Mouse (Mus musculus) bone marrow, adult 2 months (tissue): ENCODE measurements around the gene Loxl3.

Experiments used
- CTCF ChIP-seq: fragments of 200-500 bp; IDR thresholded peaks from 2 replicates; pipeline ENCODE4 v1.5.1; 2011; ENCODE audit warnings: low read length, control low read depth; ENCODE audit not compliant: control insufficient read depth, insufficient read depth
- POLR2A ChIP-seq: fragments of 200-500 bp; IDR thresholded peaks from 2 replicates; pipeline ENCODE4 v1.6.1; 2011; ENCODE audit warnings: low read depth, mild to moderate bottlenecking, control low read depth, low read length, borderline replicate concordance; ENCODE audit not compliant: control insufficient read depth

DNA sequence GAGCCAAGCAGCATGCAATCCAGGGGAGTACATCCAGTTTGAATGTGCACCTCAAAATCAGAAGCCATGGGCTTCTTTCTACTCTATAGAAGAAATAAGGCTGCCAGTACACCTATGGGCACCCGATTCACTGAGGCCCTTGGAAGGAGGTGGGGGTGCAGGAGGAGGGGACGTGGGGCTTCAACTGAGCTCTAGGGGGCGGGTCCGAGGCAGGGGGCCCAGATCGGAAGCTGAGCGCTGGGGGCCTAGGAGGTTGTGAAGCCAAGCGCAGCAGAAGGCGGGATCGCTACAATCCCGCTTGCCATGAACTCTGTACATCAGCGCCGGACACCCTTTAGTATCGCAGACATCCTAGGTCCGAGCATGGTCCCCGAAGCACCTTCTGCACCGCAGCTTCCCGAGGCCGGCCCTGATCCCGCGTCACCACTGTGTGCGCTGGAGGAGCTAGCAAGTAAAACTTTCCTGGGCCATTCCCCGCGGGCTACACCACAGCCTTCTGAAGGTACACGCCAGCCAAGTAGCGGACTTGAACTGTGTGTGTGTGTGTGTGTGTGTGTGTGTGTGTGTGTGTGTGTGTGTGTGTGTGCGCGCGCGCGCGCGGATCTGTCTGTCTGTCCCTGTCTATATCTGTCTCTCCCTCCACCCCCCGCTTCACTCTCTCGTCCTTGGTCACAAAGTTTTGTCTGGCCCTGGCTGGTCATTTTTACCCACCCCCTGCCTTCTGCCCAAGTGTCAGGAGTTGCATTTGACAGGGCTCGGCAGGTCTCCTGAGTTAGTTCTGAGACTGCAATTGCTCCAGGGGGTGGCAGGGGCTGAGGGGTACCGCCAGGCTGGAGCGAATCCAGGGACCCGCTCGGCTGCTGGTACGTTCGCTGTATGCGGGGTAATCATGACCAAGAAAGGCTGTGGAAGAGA is 52.4 kb downstream of the Loxl3 start, which contains the start of gene Lbx2:
- no peak for TF ChIP-seq POLR2A
- no peak for TF ChIP-seq CTCF
